Mouse (Mus musculus) MEL (cell line): ENCODE data around the gene Rpia. TPM values are rescaled to one million over a fixed set of nuclear protein-coding genes. Genes with fewer than 3 reads are reported as not detected.
A peak's percentile ranks its signal among the peaks of the same experiment; 100 is the strongest.

Experiments used
- DNase-seq: peaks from one replicate; pipeline ENCODE4 v3.0.0; 2011; ENCODE audit warnings: low read depth, low spot score
- H3K27ac ChIP-seq: 2 replicates; pipeline ENCODE4 v1.5.1; 2012; ENCODE audit warnings: low read depth, mild to moderate bottlenecking, control low read depth, low read length, moderate library complexity; ENCODE audit not compliant: control insufficient read depth
- H3K27me3 ChIP-seq, 2 experiments: fragments of 150-350 bp in 1 of 2; sonication (generic) in 1 of 2; 2 replicates each; pipeline ENCODE4 v1.6.1; 2012; ENCODE audit warnings: low read length in 2 of 2, mild to moderate bottlenecking in 2 of 2, improper control_type of control experiment in 1 of 2, moderate library complexity in 1 of 2; ENCODE audit not compliant: insufficient read depth in 2 of 2, control insufficient read depth in 1 of 2
- H3K36me3 ChIP-seq, 2 experiments: 2 replicates each; pipeline ENCODE4 v1.6.1; 2012 to 2014; ENCODE audit warnings: low read length in 2 of 2, improper control_type of control experiment in 1 of 2, inconsistent platforms in 1 of 2, mild to moderate bottlenecking in 1 of 2; ENCODE audit not compliant: insufficient read depth in 2 of 2, control insufficient read depth in 1 of 2
- H3K4me1 ChIP-seq, 2 experiments: fragments of 150-350 bp in 1 of 2; sonication (generic) in 1 of 2; 2 replicates each; pipeline ENCODE4 v1.6.1; 2012; ENCODE audit warnings: low read length in 2 of 2, improper control_type of control experiment in 1 of 2, mild to moderate bottlenecking in 1 of 2; ENCODE audit not compliant: insufficient read depth in 2 of 2, control insufficient read depth in 1 of 2
- H3K4me3 ChIP-seq, 2 experiments: fragments of 150-350 bp in 1 of 2; sonication (generic) in 1 of 2; 2 replicates each; pipeline ENCODE4 v1.5.1; 2012; ENCODE audit warnings: low read depth in 2 of 2, low read length in 2 of 2, mild to moderate bottlenecking in 2 of 2, moderate library complexity in 2 of 2, control low read depth in 1 of 2, improper control_type of control experiment in 1 of 2; ENCODE audit not compliant: control insufficient read depth in 1 of 2, insufficient read depth in 1 of 2
- H3K79me2 ChIP-seq: 2 replicates; pipeline ENCODE4 v1.6.1; 2012; ENCODE audit warnings: mild to moderate bottlenecking, low read length, moderate library complexity; ENCODE audit not compliant: control insufficient read depth, poor library complexity, insufficient read depth
- H3K9ac ChIP-seq: 2 replicates; pipeline ENCODE4 v1.6.1; 2012; ENCODE audit warnings: low read depth, mild to moderate bottlenecking, control low read depth, low read length, moderate library complexity; ENCODE audit not compliant: control insufficient read depth, poor library complexity, severe bottlenecking
- H3K9me3 ChIP-seq: fragments of 150-350 bp; sonication (generic); replicated peaks from 2 replicates; pipeline ENCODE4 v1.6.1; 2012; ENCODE audit warnings: mild to moderate bottlenecking, low read length, improper control_type of control experiment, moderate library complexity; ENCODE audit not compliant: insufficient read depth
- CHD2 ChIP-seq: IDR thresholded peaks from 2 replicates; pipeline ENCODE4 v1.6.1; 2011; ENCODE audit warnings: low read length, improper control_type of control experiment
- ELF1 ChIP-seq: IDR thresholded peaks from 2 replicates; pipeline ENCODE4 v1.6.1; 2014; ENCODE audit warnings: low read depth, mild to moderate bottlenecking, inconsistent platforms, low read length, improper control_type of control experiment, moderate library complexity
- ETS1 ChIP-seq: IDR thresholded peaks from 2 replicates; pipeline ENCODE4 v1.6.1; 2012; ENCODE audit warnings: low read depth, mild to moderate bottlenecking, inconsistent platforms, low read length, improper control_type of control experiment, moderate library complexity
- GABPA ChIP-seq: IDR thresholded peaks from 2 replicates; pipeline ENCODE4 v1.6.1; 2012; ENCODE audit warnings: low read depth, mild to moderate bottlenecking, inconsistent platforms, low read length, improper control_type of control experiment, moderate library complexity
- GATA1 ChIP-seq: IDR thresholded peaks from 2 replicates; pipeline ENCODE4 v1.6.1; 2011; ENCODE audit warnings: low read depth, low read length, improper control_type of control experiment
- HCFC1 ChIP-seq: IDR thresholded peaks from 2 replicates; pipeline ENCODE4 v1.6.1; 2012; ENCODE audit warnings: low read depth, mild to moderate bottlenecking, inconsistent platforms, low read length, improper control_type of control experiment, moderate library complexity
- JUND ChIP-seq: IDR thresholded peaks from 2 replicates; pipeline ENCODE4 v1.6.1; 2011; ENCODE audit warnings: low read depth, mild to moderate bottlenecking, improper control_type of control experiment, low read length
- MAX ChIP-seq: IDR thresholded peaks from 2 replicates; pipeline ENCODE4 v1.6.1; 2011; ENCODE audit warnings: low read length, improper control_type of control experiment
- MYB ChIP-seq: IDR thresholded peaks from 2 replicates; pipeline ENCODE4 v1.6.1; 2011; ENCODE audit warnings: mild to moderate bottlenecking, low read depth, low read length, improper control_type of control experiment
- NRF1 ChIP-seq: IDR thresholded peaks from 2 replicates; pipeline ENCODE4 v1.6.1; 2014; ENCODE audit warnings: low read depth, mild to moderate bottlenecking, inconsistent platforms, low read length, improper control_type of control experiment, moderate library complexity; ENCODE audit not compliant: poor library complexity, insufficient read depth, severe bottlenecking
- POLR2A ChIP-seq, 2 experiments: IDR thresholded peaks; 2 replicates each; pipeline ENCODE4 v1.6.1; 2011 to 2012; ENCODE audit warnings: low read length in 2 of 2, mild to moderate bottlenecking in 2 of 2, control low read depth in 1 of 2, improper control_type of control experiment in 1 of 2, low read depth in 1 of 2, moderate library complexity in 1 of 2; ENCODE audit not compliant: control insufficient read depth in 1 of 2, insufficient read depth in 1 of 2, poor library complexity in 1 of 2
- POLR2AphosphoS2 ChIP-seq: IDR thresholded peaks from 2 replicates; pipeline ENCODE4 v1.6.1; 2011; ENCODE audit warnings: low read length, improper control_type of control experiment
- POLR2AphosphoS5 ChIP-seq: IDR thresholded peaks from 2 replicates; pipeline ENCODE4 v1.6.1; 2012; ENCODE audit warnings: low read depth, borderline replicate concordance, mild to moderate bottlenecking, inconsistent platforms, low read length, moderate library complexity, mixed read lengths
- RAD21 ChIP-seq: IDR thresholded peaks from 2 replicates; pipeline ENCODE4 v1.6.1; 2011; ENCODE audit warnings: mild to moderate bottlenecking, low read depth, low read length, improper control_type of control experiment
- RCOR1 ChIP-seq: IDR thresholded peaks from 2 replicates; pipeline ENCODE4 v1.6.1; 2012; ENCODE audit warnings: low read depth, mild to moderate bottlenecking, inconsistent platforms, low read length, improper control_type of control experiment
- SMC3 ChIP-seq: IDR thresholded peaks from 2 replicates; pipeline ENCODE4 v1.6.1; 2011; ENCODE audit warnings: low read depth, low read length, improper control_type of control experiment
- TAL1 ChIP-seq: IDR thresholded peaks from 2 replicates; pipeline ENCODE4 v1.6.1; 2012; ENCODE audit warnings: mild to moderate bottlenecking, inconsistent platforms, low read length, moderate library complexity, mixed read lengths
- USF2 ChIP-seq, 2 experiments: IDR thresholded peaks; 2 replicates each; pipeline ENCODE4 v1.6.1; 2011 to 2012; ENCODE audit warnings: improper control_type of control experiment in 2 of 2, low read length in 2 of 2, borderline replicate concordance in 1 of 2, inconsistent platforms in 1 of 2, low read depth in 1 of 2, mild to moderate bottlenecking in 1 of 2; ENCODE audit not compliant: insufficient read depth in 1 of 2
- ZC3H11A ChIP-seq: IDR thresholded peaks from 2 replicates; pipeline ENCODE4 v1.6.1; 2012; ENCODE audit warnings: low read depth, mild to moderate bottlenecking, inconsistent platforms, low read length, improper control_type of control experiment
- ZKSCAN1 ChIP-seq: IDR thresholded peaks from 2 replicates; pipeline ENCODE4 v1.6.1; 2012; ENCODE audit warnings: low read depth, mild to moderate bottlenecking, inconsistent platforms, low read length, improper control_type of control experiment, moderate library complexity
- ZMIZ1 ChIP-seq: IDR thresholded peaks from 2 replicates; pipeline ENCODE4 v1.6.1; 2012; ENCODE audit warnings: low read depth, mild to moderate bottlenecking, inconsistent platforms, low read length, improper control_type of control experiment, moderate library complexity
- polyA plus RNA-seq, 2 experiments: library from polyadenylated mRNA; stranded (reverse) in 1 of 2; unstranded in 1 of 2; fragments of >175 nt in 1 of 2; fragments of >200 nt in 1 of 2; gene quantifications; 2 replicates each; pipeline versions ENCODE4 v1.2.1 to v1.2.4; 2012; ENCODE audit warnings: low replicate concordance in 2 of 2, low read depth in 1 of 2; ENCODE audit not compliant: insufficient read length in 2 of 2, insufficient read depth in 1 of 2, missing spikeins in 1 of 2
- total RNA-seq: library from RNA; depleted of rRNA; stranded (reverse); fragments of 300-350 nt; gene quantifications from 2 replicates; pipeline ENCODE4 v1.2.3, GENCODE M21; 2012

The Rpia gene
- total and polyA plus RNA-seq, 3 experiments: 93.4 to 238 (median 180) TPM

DNA sequence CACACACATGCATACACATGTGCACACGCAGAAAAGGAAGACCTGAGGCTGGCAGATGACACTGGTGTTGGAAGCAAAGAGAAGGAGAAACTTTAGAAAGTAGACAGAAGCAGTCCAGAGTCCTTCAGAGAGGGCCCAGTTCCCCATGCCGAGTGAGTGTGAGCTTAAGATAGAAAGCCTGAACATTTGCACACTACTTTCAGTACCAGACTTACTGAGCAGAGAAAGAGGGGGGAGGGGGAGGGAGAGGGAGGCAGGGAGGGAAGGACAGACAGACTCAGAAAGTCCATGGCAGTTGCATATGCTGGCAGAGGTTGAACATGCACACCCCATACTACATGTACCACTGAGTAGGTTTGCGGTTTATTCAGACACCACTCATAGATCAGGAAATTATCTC lies 38.5 kb upstream of the Rpia start (continued):
- TF ChIP-seq HCFC1: no peak

GRCm38 (mm10) chr6:70829451-70829850 lies 37.4 kb upstream of the Rpia start:
- H3K79me2 ChIP-seq: no peaks in the 10 kb centered on the region
- TF ChIP-seq GATA1 (no peak), MYB (no peak), GABPA (no peak), NRF1 (no peak), POLR2A (IDR thresholded peaks at IDR 0.05; ENCODE audit: control insufficient read depth in 1 of 2, insufficient read depth in 1 of 2, low read depth in 1 of 2, low read length in 2 of 2, poor library complexity in 1 of 2) (no peak), ELF1 (no peak), ZC3H11A (no peak), RCOR1 (no peak), SMC3 (no peak), ZKSCAN1 (no peak), MAX (no peak), ZMIZ1 (no peak), POLR2AphosphoS2 (no peak), JUND (no peak), USF2 (IDR thresholded peaks at IDR 0.05; ENCODE audit: borderline replicate concordance in 1 of 2, insufficient read depth in 1 of 2, low read depth in 1 of 2, low read length in 2 of 2) (no peak), ETS1 (no peak), RAD21 (no peak), CHD2 (no peak), TAL1 (no peak)
- H3K36me3 ChIP-seq: no peaks in the 10 kb centered on the region
- no peaks in the 10 kb centered on the region for H3K9me3 ChIP-seq
- no peak for DNase-seq
- H3K4me3 ChIP-seq: no peak overlapping the region
- 0 out of 4 replicates have a peak, but pooled peaks cover 0 to 1% of the 10 kb centered on the region in 2 experiments for H3K4me1 ChIP-seq
- H3K27me3 ChIP-seq: peaks cover 15 to 36% of the 10 kb centered on the region in 2 experiments
- H3K9ac ChIP-seq: no peak overlapping the region
- H3K27ac ChIP-seq: no peak overlapping the region

- H3K4me1 ChIP-seq: peaks cover 9 to 11% of the 10 kb centered on the region in 2 experiments
- no peak for DNase-seq
These were observed 32.9 kb upstream of the Rpia start for GRCm38 (mm10) chr6:70824987-70825337.

More at GRCm38 (mm10) chr6:70824987-70825337, 32.9 kb upstream of the Rpia start:
- no peaks in the 10 kb centered on the region for H3K9me3 ChIP-seq
- TF ChIP-seq POLR2AphosphoS5 (no peak), JUND (0 out of 2 replicates have a peak, but pooled peaks have one; percentile 17)
- TF ChIP-seq, all 39 proteins: peak for 1
- H3K36me3 ChIP-seq: peaks cover 0 to 10% of the 10 kb centered on the region in 2 experiments; a peak in 2 of 4 replicates
- H3K27me3 ChIP-seq: peaks cover 5 to 9% of the 10 kb centered on the region in 2 experiments; a peak in 3 of 4 replicates
- peak overlapping the region; percentile 67 for H3K9ac ChIP-seq
- peak overlapping the region; percentile 59 to 77 for H3K4me3 ChIP-seq
- H3K79me2 ChIP-seq: no peaks in the 10 kb centered on the region
- peak overlapping the region; percentile 48; the same call in 1 of the 2 replicates for H3K27ac ChIP-seq
